Mouse (Mus musculus) neutrophil, adult 5-6 weeks (primary cell): ENCODE results near the gene Arhgef17. TPM values are rescaled to one million over a fixed set of nuclear protein-coding genes. Genes with fewer than 3 reads are reported as not detected.

Source experiments
- ATAC-seq: fragments of 151-379, 151-347 bp; 2 replicates; pipeline ENCODE4 v1.8.0; 2017; ENCODE audit warnings: mild to moderate bottlenecking, moderate TSS enrichment; ENCODE audit not compliant: insufficient number of reproducible peaks, poor library complexity, low FRiP score, severe bottlenecking; ENCODE audit errors: extremely low read depth
- total RNA-seq: library from RNA; stranded (forward); fragments of 200-1000 nt; gene quantifications from 2 replicates; pipeline ENCODE4 v1.2.3, GENCODE M21; 2017

Gene Arhgef17
- total RNA-seq, 1 experiment from 2014 or later: not detected

GRCm38 (mm10) chr7:100919006-100919808 is 12.7 kb downstream of the Arhgef17 start:
- ATAC-seq: no peak

- ATAC-seq: no peak
These were observed 13.7 kb downstream of the Arhgef17 start for GRCm38 (mm10) chr7:100918176-100918575.

- ATAC-seq: no peak
These were observed 14.2 kb downstream of the Arhgef17 start for GRCm38 (mm10) chr7:100917751-100918150.

GRCm38 (mm10) chr7:100916526-100916925 is 15.4 kb downstream of the Arhgef17 start:
- no peak for ATAC-seq

- ATAC-seq: no peak
These were observed 16.7 kb downstream of the Arhgef17 start for GRCm38 (mm10) chr7:100915204-100915603.

- ATAC-seq: no peak
These were observed 20.1 kb downstream of the Arhgef17 start for GRCm38 (mm10) chr7:100911791-100912190.

- ATAC-seq: no peak
These were observed 20.6 kb downstream of the Arhgef17 start for GRCm38 (mm10) chr7:100911246-100911770.

GRCm38 (mm10) chr7:100908567-100908966 is 23.3 kb downstream of the Arhgef17 start:
- ATAC-seq: no peak

GRCm38 (mm10) chr7:100908061-100908460 is 23.8 kb downstream of the Arhgef17 start:
- ATAC-seq: no peak

GRCm38 (mm10) chr7:100907231-100907630 is 24.7 kb downstream of the Arhgef17 start:
- ATAC-seq: peak; percentile 68

GRCm38 (mm10) chr7:100906029-100906789 is 25.7 kb downstream of the Arhgef17 start:
- ATAC-seq: no peak

- ATAC-seq: no peak
These were observed 26.9 kb downstream of the Arhgef17 start for GRCm38 (mm10) chr7:100905037-100905436.

GRCm38 (mm10) chr7:100904612-100905011 is 27.3 kb downstream of the Arhgef17 start:
- no peak for ATAC-seq

- ATAC-seq: no peak
These were observed 29.3 kb downstream of the Arhgef17 start for GRCm38 (mm10) chr7:100902451-100903137.

GRCm38 (mm10) chr7:100897828-100898227 is 34.1 kb downstream of the Arhgef17 start:
- ATAC-seq: no peak

- ATAC-seq: no peak
These were observed 37.1 kb downstream of the Arhgef17 start for GRCm38 (mm10) chr7:100894833-100895226.

- no peak for ATAC-seq
These were observed 37.7 kb downstream of the Arhgef17 start for GRCm38 (mm10) chr7:100894057-100894832.

- ATAC-seq: no peak
These were observed 38.5 kb downstream of the Arhgef17 start for GRCm38 (mm10) chr7:100893249-100894056.
